Mouse (Mus musculus) granulocyte monocyte progenitor cell, adult 5-6 weeks (primary cell): ENCODE data around the gene Tbx6. TPM values are rescaled to one million over a fixed set of nuclear protein-coding genes. Genes with fewer than 3 reads are reported as not detected.

ENCODE experiments used
- ATAC-seq: replicated peaks from 2 replicates; pipeline ENCODE4 v1.8.0; 2016; ENCODE audit warnings: mild to moderate bottlenecking, moderate TSS enrichment, inconsistent platforms; ENCODE audit not compliant: poor library complexity, severe bottlenecking
- total RNA-seq, 2 experiments: library from RNA; stranded (forward) in 1 of 2; stranded (reverse) in 1 of 2; fragments of 200-712, 200-1000 nt in 1 of 2; fragments of >200 nt in 1 of 2; fragmentation: Nextera tagmentation in 1 of 2; gene quantifications; 2 replicates each; pipeline ENCODE4 v1.2.3; 2014 to 2017

The Tbx6 gene
- total RNA-seq, 2 experiments from 2014 or later: 0.58 TPM; not detected in 1

DNA sequence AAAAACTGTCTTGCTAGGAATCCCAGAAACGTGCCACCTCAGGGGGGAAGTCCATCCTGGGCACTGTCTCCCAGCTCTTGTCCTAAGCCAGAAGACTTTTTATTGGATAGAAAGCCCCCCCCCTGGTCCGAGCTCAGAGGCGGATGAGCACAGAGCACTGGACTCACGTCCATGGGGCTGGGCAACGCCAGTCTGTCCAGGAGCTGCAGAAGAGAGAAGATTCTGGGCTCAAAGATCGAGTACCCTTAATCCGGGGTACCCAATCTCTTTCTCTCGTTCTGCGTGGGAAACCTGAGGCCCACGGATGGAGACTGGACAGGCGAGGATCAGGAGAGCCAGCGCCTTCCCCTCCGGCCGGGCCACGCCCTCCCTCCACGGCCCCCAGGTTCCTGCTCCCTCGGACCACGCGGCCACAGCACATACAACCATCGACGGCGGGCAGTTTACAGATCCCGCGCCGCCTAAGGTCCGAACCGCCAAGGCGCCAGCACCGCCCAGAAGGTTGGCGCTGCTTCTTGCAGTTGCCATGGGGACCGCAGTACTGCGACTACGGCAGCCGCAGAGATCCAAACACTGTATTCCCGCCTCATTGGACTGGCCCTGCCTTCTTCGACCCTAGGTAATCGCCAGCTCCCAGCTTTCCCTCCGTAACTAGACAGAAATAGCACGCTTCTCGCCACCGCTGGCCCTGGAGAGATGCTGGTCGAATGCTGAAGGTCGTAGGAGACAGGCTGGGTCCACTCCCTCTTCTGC lies 27.6 kb downstream of the Tbx6 start:
- ATAC-seq: peak; percentile 92

DNA sequence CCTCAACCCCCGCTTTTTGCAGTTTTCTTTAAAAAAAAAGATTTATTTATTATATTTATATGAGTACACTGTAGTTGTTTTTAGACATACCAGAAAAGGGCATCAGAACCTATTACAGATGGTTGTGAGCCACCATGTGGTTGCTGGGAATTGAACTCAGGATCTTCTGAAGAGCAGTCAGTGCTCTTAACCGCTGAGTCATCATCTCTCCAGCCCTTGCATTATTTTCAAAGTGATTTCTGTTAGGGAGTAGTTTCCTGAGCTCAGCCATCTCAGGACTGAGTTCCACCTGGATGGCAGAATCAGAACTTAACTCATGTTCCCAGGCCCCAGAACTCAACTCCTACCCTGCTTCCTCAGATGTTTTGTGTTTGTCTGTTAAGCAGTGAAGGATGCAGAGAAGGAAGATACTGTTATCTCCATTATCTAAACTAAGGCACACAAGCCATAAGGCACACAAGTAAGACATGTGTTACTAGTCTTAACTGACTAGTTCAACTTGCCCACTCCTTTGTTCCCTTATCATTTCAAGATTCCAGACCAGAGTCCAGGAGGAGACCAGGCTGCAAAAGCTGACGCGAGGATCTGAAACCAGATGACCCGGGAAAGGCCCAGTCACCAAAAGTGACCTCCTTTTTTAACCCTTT lies 28.6 kb downstream of the Tbx6 start:
- ATAC-seq: no peak

DNA sequence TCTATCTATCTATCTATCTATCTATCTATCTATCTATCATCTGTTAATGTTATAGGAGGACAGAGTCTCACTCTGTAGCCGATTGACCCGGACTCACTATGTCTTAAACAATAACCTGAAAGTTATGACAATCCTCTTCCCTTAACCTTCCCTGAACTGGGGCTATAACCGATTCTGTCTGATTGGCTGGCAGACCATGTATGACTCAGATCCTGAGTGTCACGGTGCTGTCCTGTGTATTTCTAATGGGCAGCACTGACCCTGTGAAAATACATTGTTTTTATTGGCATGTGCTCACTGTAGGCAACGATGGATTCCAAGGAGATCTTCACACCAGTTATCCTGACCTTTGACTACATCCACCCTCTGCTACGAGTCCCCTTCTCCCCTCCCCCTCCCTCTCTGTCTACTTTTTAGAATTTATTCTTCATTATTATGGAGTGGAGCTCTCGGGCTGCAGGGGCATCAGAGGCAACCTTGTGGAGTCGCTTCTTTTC lies 34.5 kb downstream of the Tbx6 start:
- ATAC-seq: no peak

DNA sequence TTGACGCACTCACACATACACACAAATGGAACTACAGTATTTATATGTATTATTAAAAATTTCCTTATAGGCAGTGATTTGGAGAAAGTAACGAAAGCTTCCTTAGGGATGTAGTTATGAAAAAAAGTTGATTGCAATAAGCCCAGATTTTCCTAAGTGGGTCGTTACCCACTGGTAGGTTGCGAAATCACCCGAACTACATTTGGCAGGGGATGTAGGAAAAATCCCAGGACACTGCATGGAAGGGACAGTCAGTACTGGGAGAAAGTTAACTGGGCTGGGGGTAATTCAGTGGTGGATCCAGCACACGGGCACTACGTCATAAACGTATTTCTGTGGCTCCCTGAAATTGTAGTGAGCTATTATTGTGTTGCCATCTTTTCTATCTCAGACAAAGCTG lies 35.2 kb downstream of the Tbx6 start:
- ATAC-seq: no peak

DNA sequence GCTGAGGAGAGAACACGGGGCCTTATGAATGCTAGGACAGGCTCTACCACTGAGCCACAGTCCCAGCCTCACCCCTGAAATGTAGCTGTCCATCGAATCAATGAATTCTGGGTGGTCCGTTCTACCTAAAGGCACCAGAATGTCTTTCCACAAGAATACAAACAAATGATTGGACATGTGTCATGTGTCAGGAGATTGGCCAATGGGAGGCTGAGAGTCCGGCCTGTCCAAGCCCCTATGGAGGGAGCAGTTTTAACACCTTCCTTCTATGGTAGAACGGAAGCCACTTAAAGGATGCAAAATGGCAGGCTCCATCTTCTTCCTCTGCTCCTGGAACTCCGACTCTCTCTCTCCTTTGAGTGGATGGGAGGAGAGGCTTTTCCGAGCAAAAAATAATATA lies 36.3 kb downstream of the Tbx6 start:
- no peak for ATAC-seq

DNA sequence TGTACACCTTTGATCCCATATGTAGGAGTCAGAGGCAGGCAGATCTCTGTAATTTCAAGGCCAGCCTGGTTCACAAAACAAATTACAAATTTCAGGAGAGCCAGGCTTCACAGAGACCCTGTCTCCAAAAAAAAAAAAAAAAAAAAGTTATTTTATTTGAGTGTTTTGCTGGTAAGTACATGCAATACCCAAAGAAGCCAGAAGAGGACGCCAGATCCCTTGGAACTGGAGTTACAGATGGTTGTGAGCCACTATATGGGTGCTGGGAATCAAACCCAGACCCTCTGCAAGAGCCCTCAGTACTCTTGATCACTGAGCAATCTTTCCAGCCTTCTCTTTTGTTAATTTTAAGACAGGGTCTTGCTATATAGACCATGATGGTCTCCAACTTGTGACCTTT lies 37.5 kb downstream of the Tbx6 start:
- no peak for ATAC-seq

DNA sequence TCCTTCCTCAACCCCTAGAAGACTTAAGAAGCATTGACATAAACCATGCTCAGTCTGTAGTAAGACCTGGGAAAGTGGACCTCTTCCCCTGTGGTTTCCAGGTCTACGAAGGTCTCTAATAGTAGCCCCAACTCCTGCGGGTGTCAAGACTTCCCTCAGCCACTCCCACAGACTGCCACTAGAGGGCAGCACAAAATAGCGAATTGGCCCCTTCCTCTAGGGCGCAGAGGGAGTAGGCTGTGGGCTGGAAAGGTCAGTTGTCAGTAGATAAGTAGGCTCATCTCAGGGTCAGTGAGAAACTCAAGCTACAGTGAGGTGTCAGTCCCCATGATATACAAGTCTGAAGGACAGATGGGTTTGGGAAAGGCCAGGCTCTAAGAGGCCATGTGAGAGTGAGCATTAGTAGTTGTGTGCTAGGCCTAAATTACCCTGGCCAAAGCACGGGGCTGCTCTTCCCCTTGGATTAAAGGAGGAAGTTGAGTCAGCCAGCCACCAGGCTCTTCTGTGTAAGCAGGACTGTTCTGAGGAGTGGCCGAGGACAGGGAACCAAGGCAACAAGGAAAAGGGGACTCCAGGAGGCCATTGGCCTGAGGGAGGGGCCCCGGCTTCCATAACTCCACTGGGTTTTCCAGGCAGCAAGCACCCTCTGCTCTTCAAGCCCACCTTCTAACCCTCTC lies 40.7 kb downstream of the Tbx6 start:
- peak; percentile 80 for ATAC-seq

DNA sequence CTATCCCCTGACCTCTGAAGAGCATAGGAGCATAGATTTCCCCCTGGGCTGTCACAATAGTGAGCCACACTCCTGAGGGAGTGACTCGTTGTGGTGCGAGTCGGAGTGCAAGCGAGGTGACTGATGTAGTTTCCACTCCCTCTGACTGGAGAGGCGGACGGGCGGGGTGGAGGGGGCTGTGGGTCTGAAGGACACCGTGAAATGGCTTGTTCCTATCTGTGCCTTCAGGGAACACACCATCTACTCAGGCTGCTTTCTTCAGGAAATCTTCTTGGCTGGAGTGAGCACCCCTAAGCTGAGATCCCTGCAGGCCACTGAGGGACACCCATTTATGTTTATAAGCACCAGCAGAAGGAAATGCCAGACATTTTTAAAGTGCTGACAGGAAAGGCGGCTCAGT lies 41.5 kb downstream of the Tbx6 start:
- no peak for ATAC-seq

DNA sequence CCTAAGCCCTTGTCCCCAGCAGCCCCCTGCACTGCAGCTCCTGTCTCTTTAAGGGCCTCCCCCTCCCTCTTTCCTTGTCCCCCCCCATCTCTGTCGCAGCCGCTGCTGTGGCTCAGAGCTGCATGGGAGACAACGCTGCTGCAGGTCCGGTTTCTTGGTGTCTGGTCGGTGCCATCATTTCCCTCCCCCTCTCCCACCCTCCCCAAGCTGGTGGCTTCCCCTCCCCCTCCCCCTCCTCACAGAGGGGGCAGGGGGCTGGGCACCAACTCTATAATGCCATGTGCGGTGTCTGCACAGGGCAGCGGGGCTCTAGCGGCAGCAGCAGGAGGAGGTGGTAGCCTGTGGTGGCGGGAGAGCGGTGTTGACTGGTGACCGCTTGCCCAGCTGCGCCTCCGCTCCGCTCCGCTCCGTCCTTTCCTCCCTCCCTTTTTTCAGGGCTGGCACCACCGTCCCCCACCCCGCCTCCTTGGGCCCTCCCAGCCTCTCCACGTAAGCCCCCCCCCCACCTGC lies 42.0 kb downstream of the Tbx6 start:
- no peak for ATAC-seq

DNA sequence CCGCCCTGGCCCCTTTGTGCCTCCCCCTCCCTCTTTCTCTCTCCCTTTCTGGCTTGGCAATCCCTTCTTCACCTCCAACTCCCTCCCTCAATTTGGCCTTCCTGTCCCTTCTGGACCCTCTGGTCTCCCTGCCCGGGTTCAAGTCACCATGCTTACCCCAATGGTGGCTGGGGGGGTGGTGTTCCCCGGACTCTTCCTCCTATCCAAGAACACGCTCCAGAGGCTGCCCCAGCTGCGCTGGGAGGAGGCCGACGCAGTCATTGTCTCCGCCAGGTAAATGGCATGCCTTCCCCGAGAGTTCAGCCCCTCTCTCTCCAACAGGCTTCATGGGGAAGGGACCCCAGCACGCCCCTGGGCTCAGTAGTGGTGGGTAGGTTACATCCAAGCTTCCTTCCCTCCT lies 42.7 kb downstream of the Tbx6 start:
- ATAC-seq: no peak

DNA sequence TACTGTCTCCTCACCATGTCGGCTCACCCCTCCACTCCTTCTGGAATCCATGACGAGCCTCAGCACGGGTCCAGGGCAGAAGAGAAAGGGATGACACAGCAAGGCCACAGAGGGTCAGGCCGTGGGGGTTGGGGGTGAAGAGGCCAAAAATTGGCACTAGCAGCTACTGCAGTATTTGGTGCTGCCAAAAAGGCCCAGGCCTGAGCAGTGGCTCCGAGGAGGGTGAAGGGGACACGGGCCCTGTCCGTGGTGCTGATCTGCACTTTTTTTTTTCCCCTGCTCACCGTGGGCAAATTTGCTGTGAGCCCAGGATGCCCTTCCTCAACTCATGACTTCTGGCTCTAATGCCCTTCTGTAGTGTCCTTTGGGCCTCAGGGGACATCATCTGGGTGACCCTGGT lies 44.1 kb downstream of the Tbx6 start:
- ATAC-seq: peak; percentile 49

DNA sequence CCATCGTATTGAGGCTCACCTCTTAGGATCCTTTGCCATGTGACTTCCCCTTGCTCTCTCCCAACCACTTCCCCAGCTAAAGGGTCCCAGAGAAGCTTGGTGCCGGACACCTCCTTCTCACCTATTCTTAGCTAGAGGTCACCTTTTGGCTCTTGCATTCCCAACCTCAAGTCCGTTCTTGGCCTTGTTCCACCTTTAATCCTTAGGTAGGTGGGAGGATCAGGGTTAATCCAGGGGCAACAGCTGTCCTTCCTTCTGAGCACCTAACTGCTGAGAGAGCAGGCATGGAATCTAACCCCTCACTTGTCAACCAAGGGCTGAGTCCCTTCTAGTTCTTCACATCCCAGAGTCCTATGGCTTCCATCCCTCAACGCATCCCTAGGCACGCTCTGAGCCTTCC lies 44.7 kb downstream of the Tbx6 start:
- no peak for ATAC-seq

DNA sequence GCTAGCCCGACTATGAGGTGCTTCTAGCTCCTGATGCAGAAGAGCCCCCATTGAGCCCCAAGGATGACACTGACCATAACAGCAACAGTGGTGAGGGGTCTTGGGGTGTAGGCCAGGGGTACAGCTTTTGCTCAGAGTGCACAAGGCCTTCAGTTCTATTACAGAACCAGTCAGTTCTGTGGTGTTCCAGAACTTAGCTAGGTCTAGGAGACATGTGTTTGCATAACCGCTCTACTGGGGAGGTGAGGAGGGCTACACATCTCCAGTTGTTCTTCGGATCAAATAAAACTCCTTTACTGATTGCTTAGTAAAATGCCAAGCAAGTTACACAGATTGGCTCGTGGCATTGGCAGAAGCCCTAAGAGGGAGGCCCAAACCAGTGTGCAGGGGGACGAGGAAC lies 50.3 kb downstream of the Tbx6 start, which contains the start of gene 4930451I11Rik:
TSS of gene 4930451I11Rik (minus strand) at position 101 of the 400 bp plus-strand sequence.
- ATAC-seq: no peak

DNA sequence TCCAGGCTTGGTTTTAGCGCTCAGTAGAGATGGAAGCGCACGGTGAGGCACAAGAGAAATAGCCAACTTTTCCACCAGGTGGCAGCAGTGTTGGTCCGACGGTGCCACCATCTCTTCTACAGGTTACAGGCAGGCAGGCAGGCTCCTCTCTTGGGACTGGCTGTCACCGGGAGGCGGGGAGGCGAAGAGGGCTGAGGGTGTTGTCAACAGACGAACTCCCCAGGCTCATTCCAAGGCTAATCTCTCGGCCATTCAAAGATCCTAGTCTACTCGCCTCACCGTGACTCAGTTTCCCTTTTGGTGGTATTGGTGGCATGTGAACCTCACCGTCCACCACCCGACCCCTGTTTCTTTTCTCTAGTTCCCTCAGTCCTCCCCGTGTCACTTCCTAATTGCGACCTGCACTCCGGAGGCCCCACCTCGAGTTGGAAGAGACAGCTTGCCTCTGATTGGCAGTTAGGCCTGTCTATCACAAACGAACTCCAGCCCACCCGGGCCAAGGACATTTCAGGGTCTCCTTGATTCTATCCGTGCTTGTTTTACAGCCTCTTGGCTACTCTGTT lies 50.8 kb downstream of the Tbx6 start:
- peak; percentile 91 for ATAC-seq

DNA sequence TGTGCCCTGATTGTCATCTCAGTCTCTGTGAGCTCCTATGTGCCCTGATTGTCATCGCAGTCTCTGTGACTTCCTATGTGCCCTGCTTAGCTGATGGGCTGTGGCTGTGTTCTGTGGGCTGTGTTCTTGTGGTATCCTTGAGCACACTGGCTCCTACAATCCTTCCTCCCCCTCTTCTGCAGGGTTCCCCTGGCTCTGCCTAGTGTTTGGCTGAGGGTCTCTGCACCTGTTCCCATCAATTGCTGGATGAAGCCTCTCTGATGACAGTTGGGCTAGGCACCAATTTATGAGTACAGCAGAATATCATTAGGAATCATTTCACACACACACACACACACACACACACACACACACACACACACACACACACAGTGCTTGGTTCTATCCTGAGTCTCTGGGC lies 52.0 kb downstream of the Tbx6 start:
- no peak for ATAC-seq

Other genes starting within 250 kb of the Tbx6 start
Only the 30 nearest of the 32 such genes appear.
- gene Eif3c, start 215.1 kb upstream of the Tbx6 start, total RNA-seq (2014; fragmentation: Nextera tagmentation): 188 and 206 TPM in 2 replicates
- 229 and 239 TPM in 2 replicates for gene Eif3c, start 215.1 kb upstream of the Tbx6 start, total RNA-seq (2017)
- 2.1 and 3.9 TPM in 2 replicates for gene Apobr, start 196.5 kb upstream of the Tbx6 start, total RNA-seq (2014; fragmentation: Nextera tagmentation)
- 4.2 and 6.2 TPM in 2 replicates for gene Apobr, start 196.5 kb upstream of the Tbx6 start, total RNA-seq (2017)
- 37.7 and 61.7 TPM in 2 replicates for gene Cln3, start 195.7 kb upstream of the Tbx6 start, total RNA-seq (2014; fragmentation: Nextera tagmentation)
- 9.6 and 16.3 TPM in 2 replicates for gene Cln3, start 195.7 kb upstream of the Tbx6 start, total RNA-seq (2017)
- gene Il27, start 186.5 kb upstream of the Tbx6 start, total RNA-seq (2014; fragmentation: Nextera tagmentation): 1.3 TPM in 1 of 2 replicates, not detected in the other
- gene Il27, start 186.5 kb upstream of the Tbx6 start, total RNA-seq (2017): 1.2 TPM in 1 of 2 replicates, not detected in the other
- gene Nupr1, start 150.6 kb upstream of the Tbx6 start, total RNA-seq (2014; fragmentation: Nextera tagmentation): 0.92 and 1.3 TPM in 2 replicates
- gene Nupr1, start 150.6 kb upstream of the Tbx6 start, total RNA-seq (2017): 1.7 TPM in 1 of 2 replicates, not detected in the other
- 129 and 133 TPM in 2 replicates for gene Sgf29, start 132.2 kb upstream of the Tbx6 start, total RNA-seq (2014; fragmentation: Nextera tagmentation)
- 53.3 and 79.1 TPM in 2 replicates for gene Sgf29, start 132.2 kb upstream of the Tbx6 start, total RNA-seq (2017)
- 0.85 TPM in 1 of 2 replicates, not detected in the other for gene Sult1a1, start 105.1 kb upstream of the Tbx6 start, total RNA-seq (2014; fragmentation: Nextera tagmentation)
- gene Sult1a1, start 105.1 kb upstream of the Tbx6 start, total RNA-seq (2017): 0.56 and 1.6 TPM in 2 replicates
- gene Bola2, start 86.1 kb upstream of the Tbx6 start, total RNA-seq (2014; fragmentation: Nextera tagmentation): 151 and 195 TPM in 2 replicates
- 135 and 158 TPM in 2 replicates for gene Bola2, start 86.1 kb upstream of the Tbx6 start, total RNA-seq (2017)
- 9.3 and 13.3 TPM in 2 replicates for gene Slx1b, start 85.7 kb upstream of the Tbx6 start, total RNA-seq (2014; fragmentation: Nextera tagmentation)
- gene Slx1b, start 85.7 kb upstream of the Tbx6 start, total RNA-seq (2017): 5.4 and 6.3 TPM in 2 replicates
- gene Coro1a, start 73.7 kb upstream of the Tbx6 start, total RNA-seq (2014; fragmentation: Nextera tagmentation): 497 and 510 TPM in 2 replicates
- gene Coro1a, start 73.7 kb upstream of the Tbx6 start, total RNA-seq (2017): 409 and 441 TPM in 2 replicates
- gene Mapk3, start 21.9 kb upstream of the Tbx6 start, total RNA-seq (2014; fragmentation: Nextera tagmentation): 90.7 and 111 TPM in 2 replicates
- 52.5 and 53.0 TPM in 2 replicates for gene Mapk3, start 21.9 kb upstream of the Tbx6 start, total RNA-seq (2017)
- gene Gdpd3, start 15.1 kb upstream of the Tbx6 start, total RNA-seq (2014; fragmentation: Nextera tagmentation): 13.0 and 27.7 TPM in 2 replicates
- gene Gdpd3, start 15.1 kb upstream of the Tbx6 start, total RNA-seq (2017): 3.6 and 11.3 TPM in 2 replicates
- gene Ypel3, start 4.5 kb upstream of the Tbx6 start, total RNA-seq (2014; fragmentation: Nextera tagmentation): 29.6 and 42.6 TPM in 2 replicates
- 16.2 and 17.4 TPM in 2 replicates for gene Ypel3, start 4.5 kb upstream of the Tbx6 start, total RNA-seq (2017)
- gene Ppp4c, start 11.0 kb downstream of the Tbx6 start, total RNA-seq (2014; fragmentation: Nextera tagmentation): 160 and 219 TPM in 2 replicates
- 131 and 137 TPM in 2 replicates for gene Ppp4c, start 11.0 kb downstream of the Tbx6 start, total RNA-seq (2017)
- not detected in 2 replicates for gene Fam57b, start 16.2 kb downstream of the Tbx6 start, total RNA-seq (2014; fragmentation: Nextera tagmentation)
- gene Fam57b, start 16.2 kb downstream of the Tbx6 start, total RNA-seq (2017): not detected in 2 replicates
- gene 4930451I11Rik, start 50.2 kb downstream of the Tbx6 start, total RNA-seq (2014; fragmentation: Nextera tagmentation): not detected in 2 replicates
- not detected in 2 replicates for gene 4930451I11Rik, start 50.2 kb downstream of the Tbx6 start, total RNA-seq (2017)
- gene Doc2a, start 65.9 kb downstream of the Tbx6 start, total RNA-seq (2014; fragmentation: Nextera tagmentation): not detected in 2 replicates
- gene Doc2a, start 65.9 kb downstream of the Tbx6 start, total RNA-seq (2017): 0.15 TPM in 1 of 2 replicates, not detected in the other
- gene Hirip3, start 80.5 kb downstream of the Tbx6 start, total RNA-seq (2014; fragmentation: Nextera tagmentation): 62.2 and 65.9 TPM in 2 replicates
- gene Hirip3, start 80.5 kb downstream of the Tbx6 start, total RNA-seq (2017): 168 and 171 TPM in 2 replicates
- gene Ino80e, start 80.9 kb downstream of the Tbx6 start, total RNA-seq (2014; fragmentation: Nextera tagmentation): 89.0 and 100 TPM in 2 replicates
- 23.4 and 35.3 TPM in 2 replicates for gene Ino80e, start 80.9 kb downstream of the Tbx6 start, total RNA-seq (2017)
- gene Taok2, start 103.2 kb downstream of the Tbx6 start, total RNA-seq (2014; fragmentation: Nextera tagmentation): 28.0 and 45.8 TPM in 2 replicates
- 29.9 and 35.6 TPM in 2 replicates for gene Taok2, start 103.2 kb downstream of the Tbx6 start, total RNA-seq (2017)
- gene Tmem219, start 141.4 kb downstream of the Tbx6 start, total RNA-seq (2014; fragmentation: Nextera tagmentation): 27.9 and 31.9 TPM in 2 replicates
- 20.0 and 26.5 TPM in 2 replicates for gene Tmem219, start 141.4 kb downstream of the Tbx6 start, total RNA-seq (2017)
- gene Kctd13, start 147.4 kb downstream of the Tbx6 start, total RNA-seq (2014; fragmentation: Nextera tagmentation): 12.4 and 23.1 TPM in 2 replicates
- gene Kctd13, start 147.4 kb downstream of the Tbx6 start, total RNA-seq (2017): 9.7 and 10.3 TPM in 2 replicates
- gene Asphd1, start 168.1 kb downstream of the Tbx6 start, total RNA-seq (2014; fragmentation: Nextera tagmentation): not detected in 2 replicates
- gene Asphd1, start 168.1 kb downstream of the Tbx6 start, total RNA-seq (2017): not detected in 2 replicates
- gene Sez6l2, start 169.1 kb downstream of the Tbx6 start, total RNA-seq (2014; fragmentation: Nextera tagmentation): 3.4 and 6.4 TPM in 2 replicates
- gene Sez6l2, start 169.1 kb downstream of the Tbx6 start, total RNA-seq (2017): 0.46 and 1.4 TPM in 2 replicates
- gene Cdipt, start 194.4 kb downstream of the Tbx6 start, total RNA-seq (2014; fragmentation: Nextera tagmentation): 72.3 and 78.9 TPM in 2 replicates
- 38.2 and 63.1 TPM in 2 replicates for gene Cdipt, start 194.4 kb downstream of the Tbx6 start, total RNA-seq (2017)
- gene Cdiptos, start 194.6 kb downstream of the Tbx6 start, total RNA-seq (2014; fragmentation: Nextera tagmentation): 1.1 and 2.7 TPM in 2 replicates
- gene Cdiptos, start 194.6 kb downstream of the Tbx6 start, total RNA-seq (2017): 0.26 and 1.1 TPM in 2 replicates
- 9.8 and 13.1 TPM in 2 replicates for gene Mvp, start 233.1 kb downstream of the Tbx6 start, total RNA-seq (2014; fragmentation: Nextera tagmentation)
- gene Mvp, start 233.1 kb downstream of the Tbx6 start, total RNA-seq (2017): 17.7 and 22.1 TPM in 2 replicates
- gene Pagr1b, start 235.0 kb downstream of the Tbx6 start, total RNA-seq (2014; fragmentation: Nextera tagmentation): not detected in 2 replicates
- gene Pagr1b, start 235.0 kb downstream of the Tbx6 start, total RNA-seq (2017): 10.5 TPM in 1 of 2 replicates, not detected in the other
- 17.5 and 50.8 TPM in 2 replicates for gene Pagr1a, start 235.9 kb downstream of the Tbx6 start, total RNA-seq (2014; fragmentation: Nextera tagmentation)
- 3.4 and 27.2 TPM in 2 replicates for gene Pagr1a, start 235.9 kb downstream of the Tbx6 start, total RNA-seq (2017)
- gene Gm42742, start 239.6 kb downstream of the Tbx6 start, total RNA-seq (2014; fragmentation: Nextera tagmentation): 2.3 and 28.3 TPM in 2 replicates
- 32.7 and 35.4 TPM in 2 replicates for gene Gm42742, start 239.6 kb downstream of the Tbx6 start, total RNA-seq (2017)